Mouse (Mus musculus) kidney, postnatal 0 days (tissue): ENCODE measurements around the gene N4bp2. TPM values are rescaled to one million over a fixed set of nuclear protein-coding genes. Genes with fewer than 3 reads are reported as not detected.

Experiments used
- ATAC-seq: fragments of 200-750 bp; cut with Nextera tagmentation; replicated peaks from 2 replicates; pipeline ENCODE4 v1.8.0; 2017; ENCODE audit warnings: low read depth, moderate number of reproducible peaks, moderate TSS enrichment, moderate library complexity; ENCODE audit not compliant: low FRiP score
- DNase-seq: peaks from one replicate; pipeline ENCODE4 v3.0.0-alpha.2; 2016; ENCODE audit warnings: low spot score
- H3K27ac ChIP-seq: fragments of 300-500 bp; sonication (generic); 2 replicates; pipeline ENCODE4 v1.5.1; 2014; ENCODE audit warnings: mild to moderate bottlenecking
- H3K27me3 ChIP-seq: fragments of 300-500 bp; sonication (generic); 2 replicates; pipeline ENCODE4 v1.6.1; 2014; ENCODE audit warnings: low read length, mixed read lengths; ENCODE audit not compliant: insufficient read depth
- H3K36me3 ChIP-seq: fragments of 300-500 bp; sonication (generic); 2 replicates; pipeline ENCODE4 v1.6.1; 2014; ENCODE audit warnings: low read length, mixed read lengths; ENCODE audit not compliant: insufficient read depth
- H3K4me1 ChIP-seq: fragments of 300-500 bp; sonication (generic); replicated peaks from 2 replicates; pipeline ENCODE4 v1.6.1; 2014; ENCODE audit warnings: antibody characterized with exemption, low read length, mixed read lengths; ENCODE audit not compliant: insufficient read depth
- H3K4me2 ChIP-seq: fragments of 300-500 bp; sonication (generic); 2 replicates; pipeline ENCODE4 v1.6.1; 2014; ENCODE audit warnings: mild to moderate bottlenecking, low read length, moderate library complexity, mixed read lengths
- H3K4me3 ChIP-seq: fragments of 300-500 bp; sonication (generic); replicated peaks from 2 replicates; pipeline ENCODE4 v1.5.1; 2014; ENCODE audit warnings: low read depth, low read length
- H3K9ac ChIP-seq: fragments of 300-500 bp; sonication (generic); 2 replicates; pipeline ENCODE4 v1.6.1; 2014; ENCODE audit warnings: low read depth, low read length
- H3K9me3 ChIP-seq: fragments of 300-500 bp; sonication (generic); replicated peaks from 2 replicates; pipeline ENCODE4 v1.6.1; 2016; ENCODE audit warnings: low read length, inconsistent platforms, mixed read lengths
- CTCF ChIP-seq: IDR thresholded peaks from 2 replicates; pipeline ENCODE4 v1.5.1; 2016; ENCODE audit warnings: antibody characterized with exemption, low read depth, mild to moderate bottlenecking, moderate library complexity
- WGBS: fragments of 180-500 bp; shearing (Covaris S2); extraction: QIAGEN DNeasy Blood & Tissue Kit; methylation state at CpG from one replicate; pipeline ENCODE4 v1.1.7; 2014; 5-methylcytosine and 5-hydroxymethylcytosine counted together
- polyA plus RNA-seq: library from polyadenylated mRNA; unstranded; fragments of >200 nt; fragmentation: Nextera tagmentation; extraction: Ambion mirVana; gene quantifications from 2 replicates; pipeline ENCODE4 v1.2.1, GENCODE M21; 2015

Gene N4bp2
- polyA plus RNA-seq, 1 experiment from 2014 or later, result 14.9 TPM

DNA sequence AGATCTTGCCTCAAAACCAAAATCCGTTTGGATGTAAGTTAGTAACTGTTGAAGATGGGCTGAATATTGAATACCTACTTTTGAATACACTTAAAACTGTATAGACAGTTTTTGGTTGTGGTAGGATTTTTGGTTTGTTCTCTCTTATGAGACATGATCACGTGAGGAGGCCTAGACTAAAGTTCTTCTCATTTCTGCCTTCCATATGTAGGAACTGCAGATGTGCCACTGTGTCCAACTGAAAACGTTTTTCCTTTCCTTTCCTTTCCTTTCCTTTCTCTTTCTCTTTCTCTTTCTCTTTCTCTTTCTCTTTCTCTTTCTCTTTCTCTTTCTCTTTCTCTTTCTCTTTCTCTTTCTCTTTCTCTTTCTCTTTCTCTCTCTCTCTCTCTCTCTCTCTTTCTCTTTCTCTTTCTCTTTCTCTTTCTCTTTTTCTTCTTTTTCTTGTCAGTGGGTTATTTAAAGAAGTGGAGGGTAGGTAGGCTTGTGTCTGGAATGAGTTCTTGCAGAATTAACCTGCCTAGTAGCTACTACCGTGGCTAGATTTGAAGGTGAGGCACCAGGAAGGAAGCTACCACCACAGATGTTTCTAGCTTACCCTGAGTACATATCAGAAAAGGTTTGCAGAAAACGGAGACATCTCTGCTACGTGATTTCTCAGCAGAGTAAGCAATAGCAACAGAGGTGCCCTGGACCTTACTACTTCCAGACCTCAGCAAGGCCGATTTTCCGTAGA is 70.6 kb downstream of the N4bp2 start:
- no peak for ATAC-seq
- no peak for DNase-seq
- WGBS, result 91% methylated on average over 8 of the region's 8 CpGs

DNA sequence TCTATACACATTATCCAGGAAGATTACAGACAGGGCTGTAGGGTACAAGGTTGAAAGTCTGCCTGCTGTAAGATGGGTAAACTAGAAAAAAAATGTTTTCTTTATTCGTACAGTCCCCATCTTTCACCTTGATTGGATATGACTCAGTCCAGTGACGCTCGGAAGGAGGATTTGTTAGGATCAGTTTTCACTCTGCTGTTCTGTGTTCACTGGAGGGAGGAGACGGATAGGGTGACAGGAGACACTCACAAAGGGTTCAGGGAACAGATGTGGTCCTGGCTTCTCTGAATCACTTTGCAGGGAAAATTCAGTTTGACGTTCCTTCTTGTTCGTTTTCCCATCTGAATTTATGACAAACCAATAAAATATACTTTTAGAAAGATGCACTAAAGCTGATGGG is 74.7 kb downstream of the N4bp2 start:
- Histone ChIP-seq H3K27ac (no peak overlapping the region), H3K9me3 (no peaks in the 10 kb centered on the region), H3K4me2 (no peak overlapping the region), H3K4me1 (no peaks in the 10 kb centered on the region), H3K36me3 (no peaks in the 10 kb centered on the region), H3K9ac (no peak overlapping the region), H3K4me3 (no peak overlapping the region), H3K27me3 (no peaks in the 10 kb centered on the region)
- peak; percentile 85 for DNase-seq
- TF ChIP-seq CTCF, result no peak
- ATAC-seq, result peak; percentile 73
- WGBS, result 24% methylated on average over 6 of the region's 6 CpGs

More for the DNA sequence above, 70.6 kb downstream of the N4bp2 start:
- Histone ChIP-seq H3K36me3 (0 out of 2 replicates have a peak, but pooled peaks cover 4% of the 10 kb centered on the region), H3K9me3 (no peaks in the 10 kb centered on the region), H3K4me2 (no peak overlapping the region), H3K4me3 (no peak overlapping the region), H3K27ac (no peak overlapping the region), H3K4me1 (no peaks in the 10 kb centered on the region), H3K27me3 (no peaks in the 10 kb centered on the region), H3K9ac (no peak overlapping the region)
- no peak for TF ChIP-seq CTCF

DNA sequence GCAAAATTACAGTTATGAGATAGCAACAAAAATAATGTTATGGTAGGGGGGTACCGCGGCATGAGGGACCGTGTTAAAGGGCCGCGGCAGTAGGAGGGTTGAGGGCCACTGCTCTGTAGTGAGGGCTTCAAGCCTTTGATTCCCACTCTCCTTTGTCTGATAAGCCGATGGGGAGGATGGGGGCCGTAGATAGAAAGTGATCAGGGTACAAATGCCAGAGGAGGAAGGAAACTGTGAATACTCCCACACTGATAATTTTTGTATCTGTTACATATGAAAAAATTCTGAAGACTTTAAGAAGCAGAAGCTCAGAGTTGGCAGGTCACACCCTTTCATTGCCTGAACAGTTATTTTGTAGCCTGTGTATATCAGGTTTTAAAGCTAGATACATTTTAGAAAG is 79.6 kb downstream of the N4bp2 start:
- no peak for TF ChIP-seq CTCF
- Histone ChIP-seq H3K9ac (no peak overlapping the region), H3K36me3 (no peaks in the 10 kb centered on the region), H3K4me2 (no peak overlapping the region), H3K27ac (no peak overlapping the region), H3K4me1 (no peaks in the 10 kb centered on the region), H3K4me3 (no peak overlapping the region), H3K9me3 (no peaks in the 10 kb centered on the region), H3K27me3 (no peaks in the 10 kb centered on the region)
- DNase-seq (no peak), ATAC-seq (no peak)
- WGBS, result 91% methylated on average over 7 of the region's 7 CpGs

DNA sequence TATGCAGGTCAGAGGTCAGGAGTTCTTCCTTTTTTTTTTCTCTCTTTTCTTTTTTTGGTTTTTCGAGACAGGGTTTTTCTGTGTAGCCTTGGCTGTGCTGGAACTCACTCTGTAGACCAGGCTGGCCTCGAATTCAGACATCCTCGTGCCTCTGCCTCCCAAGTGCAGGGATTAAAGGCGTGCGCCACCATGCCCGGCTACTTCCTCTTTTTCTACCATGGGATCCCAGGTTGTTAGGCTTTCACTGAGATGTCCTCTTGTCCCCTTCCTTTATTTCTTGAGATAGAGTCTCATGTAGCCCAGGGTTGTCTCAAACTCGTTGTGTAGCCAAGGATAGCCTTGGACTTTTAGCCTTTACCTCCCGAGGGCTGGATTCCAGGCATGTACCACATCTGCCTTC is 83.2 kb downstream of the N4bp2 start:
- DNase-seq, result no peak
- 80% methylated on average over 8 of the region's 8 CpGs for WGBS
- no peak overlapping the region for H3K4me3 ChIP-seq
- no peaks in the 10 kb centered on the region for H3K27me3 ChIP-seq
- no peak for ATAC-seq
- H3K4me2 ChIP-seq, result no peak overlapping the region
- no peak for TF ChIP-seq CTCF
- H3K27ac ChIP-seq, result no peak overlapping the region
- H3K4me1 ChIP-seq, result no peaks in the 10 kb centered on the region
- H3K9ac ChIP-seq, result no peak overlapping the region
- no peaks in the 10 kb centered on the region for H3K36me3 ChIP-seq
- no peaks in the 10 kb centered on the region for H3K9me3 ChIP-seq

DNA sequence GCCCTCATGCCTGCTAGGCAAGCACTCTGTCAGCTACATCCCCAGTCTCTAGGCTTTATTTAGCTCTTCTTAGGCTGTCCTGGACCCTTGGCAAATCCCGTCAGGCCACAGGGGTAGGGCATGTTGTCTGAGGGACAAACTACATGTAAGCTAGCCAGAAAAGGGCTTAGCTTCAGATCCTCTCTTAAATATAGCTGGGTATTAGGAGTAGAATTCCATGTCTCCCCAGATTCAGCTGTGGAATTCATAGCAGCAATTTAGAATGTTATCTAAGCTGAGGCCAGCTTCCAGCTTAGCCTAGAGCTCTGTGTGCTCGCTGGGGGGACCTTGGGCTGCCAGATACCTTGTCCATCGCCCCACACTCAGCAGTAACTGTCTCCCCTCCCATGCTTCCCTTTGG is 83.6 kb downstream of the N4bp2 start:
- H3K27me3 ChIP-seq, result no peaks in the 10 kb centered on the region
- no peak for DNase-seq
- no peak for ATAC-seq

DNA sequence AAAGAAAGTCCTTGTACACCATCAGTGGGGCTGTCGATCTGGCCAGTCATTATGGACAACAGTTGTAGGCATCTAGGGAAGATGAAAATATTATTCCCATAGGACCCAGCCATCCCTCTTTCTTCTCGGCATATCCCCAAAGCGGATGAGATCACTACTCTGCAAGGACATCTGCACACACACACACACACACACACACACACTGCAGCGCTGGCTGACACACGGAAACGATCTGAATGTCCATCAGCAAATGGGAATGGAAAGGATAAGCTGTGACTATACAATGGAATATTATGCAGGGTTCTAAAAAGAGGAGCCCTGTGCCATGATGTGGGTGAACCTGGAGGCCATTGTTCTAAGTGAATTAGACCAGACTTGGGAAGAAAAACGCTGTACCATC is 84.3 kb downstream of the N4bp2 start:
- ATAC-seq (no peak), DNase-seq (no peak)
- H3K36me3 ChIP-seq, result no peaks in the 10 kb centered on the region
- no peak overlapping the region for H3K4me3 ChIP-seq
- no peak for TF ChIP-seq CTCF
- H3K27me3 ChIP-seq, result no peaks in the 10 kb centered on the region
- no peaks in the 10 kb centered on the region for H3K4me1 ChIP-seq
- WGBS, result 84% methylated on average over 7 of the region's 7 CpGs
- H3K9ac ChIP-seq, result no peak overlapping the region
- no peak overlapping the region for H3K27ac ChIP-seq
- H3K4me2 ChIP-seq, result no peak overlapping the region
- no peaks in the 10 kb centered on the region for H3K9me3 ChIP-seq

More for the DNA sequence above, 83.6 kb downstream of the N4bp2 start:
- Histone ChIP-seq H3K9me3 (no peaks in the 10 kb centered on the region), H3K27ac (no peak overlapping the region), H3K9ac (no peak overlapping the region), H3K4me2 (no peak overlapping the region), H3K4me1 (no peaks in the 10 kb centered on the region), H3K4me3 (no peak overlapping the region), H3K36me3 (no peaks in the 10 kb centered on the region)
- no peak for TF ChIP-seq CTCF
- WGBS, result 83% methylated on average over 3 of the region's 3 CpGs

DNA sequence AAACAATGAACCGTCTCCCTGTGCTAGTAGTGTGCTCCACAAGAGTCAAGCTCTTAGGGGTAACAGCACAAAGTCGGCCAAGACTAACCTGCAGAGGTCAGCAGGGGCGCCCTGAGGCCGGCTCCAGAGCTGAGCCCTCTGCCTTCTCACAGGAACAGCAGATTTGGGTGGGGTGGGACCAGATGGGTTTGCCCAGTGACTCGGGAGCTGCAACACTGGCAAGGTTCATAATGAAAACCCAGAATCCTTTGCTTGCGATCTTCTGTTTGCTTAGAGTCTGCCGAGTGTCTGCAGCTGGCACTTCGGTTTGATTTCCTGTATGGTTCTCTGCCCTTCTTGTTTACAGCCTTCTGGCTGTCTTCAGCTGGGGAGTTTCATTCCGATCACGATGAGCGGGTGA is 87.4 kb downstream of the N4bp2 start:
- ATAC-seq, result no peak
- no peaks in the 10 kb centered on the region for H3K27me3 ChIP-seq
- no peaks in the 10 kb centered on the region for H3K9me3 ChIP-seq
- H3K4me1 ChIP-seq, result no peaks in the 10 kb centered on the region
- H3K4me3 ChIP-seq, result no peak overlapping the region
- no peak overlapping the region for H3K4me2 ChIP-seq
- TF ChIP-seq CTCF, result no peak
- 47% methylated on average over 11 of the region's 11 CpGs for WGBS
- peak; percentile 19 for DNase-seq
- no peaks in the 10 kb centered on the region for H3K36me3 ChIP-seq
- H3K9ac ChIP-seq, result no peak overlapping the region
- no peak overlapping the region for H3K27ac ChIP-seq
